Mouse (Mus musculus): ENCODE data around the gene Tmem158. TPM values are rescaled to one million over a fixed set of nuclear protein-coding genes. Genes with fewer than 3 reads are reported as not detected.

Tmem158 gene
- total and polyA plus RNA-seq, 2 experiments from 2014 or later, result 8.9 to 34.3 TPM

GRCm38 (mm10) chr9:123280775-123281174 is 20.2 kb upstream of the Tmem158 start:
- Histone ChIP-seq H3K4me1 (ENCODE audit: control insufficient read depth, insufficient read depth) (no peaks in the 10 kb centered on the region), H3K36me3 (replicated peaks; ENCODE audit: control insufficient read depth, insufficient read depth, low read length) (no peaks in the 10 kb centered on the region), H3K9ac (replicated peaks; ENCODE audit: low read depth, low read length) (no peak overlapping the region), H3K27me3 (ENCODE audit: control insufficient read depth, insufficient read depth, low read length) (no peaks in the 10 kb centered on the region), H3K27ac (ENCODE audit: low read depth) (no peak overlapping the region), H3K4me3 (ENCODE audit: low read depth, low read length) (no peak overlapping the region), H3K4me2 (ENCODE audit: low read depth, low read length) (no peak overlapping the region), H3K9me3 (replicated peaks; ENCODE audit: control insufficient read depth, low read length) (no peaks in the 10 kb centered on the region)
- no peak for TF ChIP-seq EP300 (IDR thresholded peaks at IDR 0.05; ENCODE audit: low read depth)
- TF ChIP-seq CTCF (IDR thresholded peaks at IDR 0.05; ENCODE audit: low read depth), result no peak
- DNase-seq (ENCODE audit: low spot score), result no peak
- ATAC-seq (ENCODE audit: insufficient read depth, low read depth), result no peak

DNA sequence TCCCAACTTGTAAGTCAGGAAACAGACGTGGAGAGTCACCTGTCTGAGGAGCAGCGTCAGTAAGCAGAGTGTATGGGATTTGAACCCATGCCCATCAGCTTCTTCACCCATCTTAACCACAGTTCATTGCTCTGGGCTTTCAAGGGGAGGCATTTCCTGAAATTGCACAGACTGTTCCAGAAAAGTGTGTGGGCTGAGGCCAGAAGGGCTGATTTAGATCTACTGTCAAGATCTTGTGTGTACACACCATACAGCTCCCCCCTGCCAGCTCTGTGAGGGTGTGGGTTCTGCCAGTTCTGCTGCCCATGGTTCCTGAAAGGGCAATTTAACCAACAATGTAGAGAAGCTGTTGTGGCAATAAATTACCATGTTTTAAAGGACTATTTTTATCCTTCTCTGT is 17.4 kb upstream of the Tmem158 start:
- H3K4me2 ChIP-seq (ENCODE audit: low read depth, low read length), result no peak overlapping the region

GRCm38 (mm10) chr9:123275373-123275772 is 14.8 kb upstream of the Tmem158 start:
- no peak overlapping the region for H3K9ac ChIP-seq (replicated peaks; ENCODE audit: low read depth, low read length)
- H3K9me3 ChIP-seq (replicated peaks; ENCODE audit: control insufficient read depth, low read length), result no peaks in the 10 kb centered on the region
- H3K27ac ChIP-seq (ENCODE audit: low read depth), result no peak overlapping the region
- H3K36me3 ChIP-seq (replicated peaks; ENCODE audit: control insufficient read depth, insufficient read depth, low read length), result no peaks in the 10 kb centered on the region
- no peak overlapping the region for H3K4me2 ChIP-seq (ENCODE audit: low read depth, low read length)
- no peak for DNase-seq (ENCODE audit: low spot score)
- 77% methylated on average over 2 of the region's 2 CpGs for WGBS
- no peak for ATAC-seq (ENCODE audit: insufficient read depth, low read depth)
- no peak overlapping the region for H3K4me3 ChIP-seq (ENCODE audit: low read depth, low read length)
- TF ChIP-seq EP300 (IDR thresholded peaks at IDR 0.05; ENCODE audit: low read depth) (no peak), CTCF (IDR thresholded peaks at IDR 0.05; ENCODE audit: low read depth) (no peak)
- no peaks in the 10 kb centered on the region for H3K27me3 ChIP-seq (ENCODE audit: control insufficient read depth, insufficient read depth, low read length)
- H3K4me1 ChIP-seq (ENCODE audit: control insufficient read depth, insufficient read depth), result no peaks in the 10 kb centered on the region

More for the DNA sequence above, 17.4 kb upstream of the Tmem158 start:
- TF ChIP-seq EP300 (IDR thresholded peaks at IDR 0.05; ENCODE audit: low read depth), result no peak
- TF ChIP-seq CTCF (IDR thresholded peaks at IDR 0.05; ENCODE audit: low read depth), result no peak
- DNase-seq (ENCODE audit: low spot score) (no peak), ATAC-seq (ENCODE audit: insufficient read depth, low read depth) (no peak)
- H3K36me3 ChIP-seq (replicated peaks; ENCODE audit: control insufficient read depth, insufficient read depth, low read length), result no peaks in the 10 kb centered on the region
- no peaks in the 10 kb centered on the region for H3K27me3 ChIP-seq (ENCODE audit: control insufficient read depth, insufficient read depth, low read length)
- H3K4me3 ChIP-seq (ENCODE audit: low read depth, low read length), result no peak overlapping the region
- H3K9me3 ChIP-seq (replicated peaks; ENCODE audit: control insufficient read depth, low read length), result no peaks in the 10 kb centered on the region
- no peaks in the 10 kb centered on the region for H3K4me1 ChIP-seq (ENCODE audit: control insufficient read depth, insufficient read depth)
- WGBS, result 70% methylated on average over 2 of the region's 2 CpGs
- H3K9ac ChIP-seq (replicated peaks; ENCODE audit: low read depth, low read length), result no peak overlapping the region
- H3K27ac ChIP-seq (ENCODE audit: low read depth), result no peak overlapping the region

DNA sequence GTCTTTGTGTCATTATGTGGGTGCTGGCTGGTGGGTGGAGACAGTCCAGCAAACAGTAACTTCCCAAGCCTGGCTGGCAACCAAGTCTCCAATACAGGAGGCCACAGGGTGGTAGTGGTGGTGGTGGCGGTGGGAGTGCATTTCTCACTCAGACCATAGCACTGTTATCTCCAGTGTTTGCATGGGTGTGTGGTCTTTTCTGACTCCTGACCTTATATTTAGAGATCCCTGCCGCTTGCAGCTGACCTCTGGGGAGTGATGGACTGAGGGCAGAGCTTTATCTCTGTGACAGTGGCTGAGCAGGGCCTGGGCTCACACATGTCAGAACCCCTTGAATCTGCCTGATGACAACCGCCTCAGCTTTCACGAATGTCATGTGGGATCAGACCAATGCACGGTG is 14.1 kb upstream of the Tmem158 start:
- no peak for TF ChIP-seq EP300 (IDR thresholded peaks at IDR 0.05; ENCODE audit: low read depth)
- TF ChIP-seq CTCF (IDR thresholded peaks at IDR 0.05; ENCODE audit: low read depth), result no peak
- 44% methylated on average over 5 of the region's 5 CpGs for WGBS
- ATAC-seq (ENCODE audit: insufficient read depth, low read depth), result no peak
- Histone ChIP-seq H3K9ac (replicated peaks; ENCODE audit: low read depth, low read length) (no peak overlapping the region), H3K27me3 (ENCODE audit: control insufficient read depth, insufficient read depth, low read length) (no peaks in the 10 kb centered on the region), H3K4me3 (ENCODE audit: low read depth, low read length) (no peak overlapping the region), H3K36me3 (replicated peaks; ENCODE audit: control insufficient read depth, insufficient read depth, low read length) (no peaks in the 10 kb centered on the region), H3K27ac (ENCODE audit: low read depth) (no peak overlapping the region), H3K4me2 (ENCODE audit: low read depth, low read length) (no peak overlapping the region), H3K9me3 (replicated peaks; ENCODE audit: control insufficient read depth, low read length) (no peaks in the 10 kb centered on the region), H3K4me1 (ENCODE audit: control insufficient read depth, insufficient read depth) (no peaks in the 10 kb centered on the region)
- DNase-seq (ENCODE audit: low spot score), result no peak

- Histone ChIP-seq H3K9me3 (replicated peaks; ENCODE audit: control insufficient read depth, low read length) (no peaks in the 10 kb centered on the region), H3K4me1 (ENCODE audit: control insufficient read depth, insufficient read depth) (no peaks in the 10 kb centered on the region), H3K4me3 (ENCODE audit: low read depth, low read length) (no peak overlapping the region), H3K9ac (replicated peaks; ENCODE audit: low read depth, low read length) (no peak overlapping the region), H3K4me2 (ENCODE audit: low read depth, low read length) (no peak overlapping the region), H3K27me3 (ENCODE audit: control insufficient read depth, insufficient read depth, low read length) (no peaks in the 10 kb centered on the region), H3K27ac (ENCODE audit: low read depth) (no peak overlapping the region), H3K36me3 (replicated peaks; ENCODE audit: control insufficient read depth, insufficient read depth, low read length) (no peaks in the 10 kb centered on the region)
- TF ChIP-seq EP300 (IDR thresholded peaks at IDR 0.05; ENCODE audit: low read depth), result no peak
- no peak for TF ChIP-seq CTCF (IDR thresholded peaks at IDR 0.05; ENCODE audit: low read depth)
- no peak for ATAC-seq (ENCODE audit: insufficient read depth, low read depth)
- WGBS, result 44% methylated on average over 2 of the region's 2 CpGs
- DNase-seq (ENCODE audit: low spot score), result no peak
Observed at GRCm38 (mm10) chr9:123273876-123274275, 13.3 kb upstream of the Tmem158 start.

- H3K27me3 ChIP-seq (ENCODE audit: control insufficient read depth, insufficient read depth, low read length), result no peaks in the 10 kb centered on the region
- TF ChIP-seq EP300 (IDR thresholded peaks at IDR 0.05; ENCODE audit: low read depth), result no peak
- no peak for TF ChIP-seq CTCF (IDR thresholded peaks at IDR 0.05; ENCODE audit: low read depth)
Observed at GRCm38 (mm10) chr9:123271552-123271951, 11.0 kb upstream of the Tmem158 start.

More at GRCm38 (mm10) chr9:123271552-123271951, 11.0 kb upstream of the Tmem158 start:
- no peak overlapping the region for H3K9ac ChIP-seq (replicated peaks; ENCODE audit: low read depth, low read length)
- ATAC-seq (ENCODE audit: insufficient read depth, low read depth) (no peak), DNase-seq (ENCODE audit: low spot score) (no peak)
- 54% methylated on average over 4 of the region's 4 CpGs for WGBS
- no peak overlapping the region for H3K4me3 ChIP-seq (ENCODE audit: low read depth, low read length)
- no peak overlapping the region for H3K27ac ChIP-seq (ENCODE audit: low read depth)
- H3K4me1 ChIP-seq (ENCODE audit: control insufficient read depth, insufficient read depth), result no peaks in the 10 kb centered on the region
- no peaks in the 10 kb centered on the region for H3K9me3 ChIP-seq (replicated peaks; ENCODE audit: control insufficient read depth, low read length)
- no peak overlapping the region for H3K4me2 ChIP-seq (ENCODE audit: low read depth, low read length)
- no peaks in the 10 kb centered on the region for H3K36me3 ChIP-seq (replicated peaks; ENCODE audit: control insufficient read depth, insufficient read depth, low read length)
